Mouse (Mus musculus) adrenal gland, postnatal 4 days (tissue): Measurements from ENCODE around the gene Hspa1b. TPM values are rescaled to one million over a fixed set of nuclear protein-coding genes. Genes with fewer than 3 reads are reported as not detected.
A peak's percentile ranks its signal among the peaks of the same experiment; 100 is the strongest.
"Not testable (repeated sequence)": the region's sequence is repeated elsewhere in the genome, so short reads cannot be mapped to it uniquely, and the experiment has no call there.

Experiments
- DNase-seq, 2 experiments: peaks; one replicate each; pipeline ENCODE4 v3.0.0; 2021 to 2022; ENCODE audit warnings: low spot score in 2 of 2, mixed read lengths in 2 of 2
- long read RNA-seq, 2 experiments: library from polyadenylated mRNA; stranded (forward); transcript quantifications; one replicate each; pipeline ENCODE4 v2.0.0; 2021
- total RNA-seq, 2 experiments: library from RNA; stranded (reverse); gene quantifications; 2 replicates each; pipeline ENCODE4 v1.2.3; 2021

The Hspa1b gene
- total RNA-seq, result 10 to 100 TPM; 26.9 to 33.2 TPM
- long read RNA-seq, experiment 1, transcript Hspa1b-201 (1 exons, 2,803 nt), result major isoform, 49 of 49 reads
- long read RNA-seq, experiment 1, partial matches to known transcripts, result 0 of 49 reads
- long read RNA-seq, experiment 1, other reads (novel, unspliced or antisense), result 0 of 49 reads
- long read RNA-seq, experiment 2, transcript Hspa1b-201 (1 exons, 2,803 nt), result major isoform, 127 of 127 reads
- long read RNA-seq, experiment 2, partial matches to known transcripts, result 0 of 127 reads
- long read RNA-seq, experiment 2, other reads (novel, unspliced or antisense), result 0 of 127 reads

DNA sequence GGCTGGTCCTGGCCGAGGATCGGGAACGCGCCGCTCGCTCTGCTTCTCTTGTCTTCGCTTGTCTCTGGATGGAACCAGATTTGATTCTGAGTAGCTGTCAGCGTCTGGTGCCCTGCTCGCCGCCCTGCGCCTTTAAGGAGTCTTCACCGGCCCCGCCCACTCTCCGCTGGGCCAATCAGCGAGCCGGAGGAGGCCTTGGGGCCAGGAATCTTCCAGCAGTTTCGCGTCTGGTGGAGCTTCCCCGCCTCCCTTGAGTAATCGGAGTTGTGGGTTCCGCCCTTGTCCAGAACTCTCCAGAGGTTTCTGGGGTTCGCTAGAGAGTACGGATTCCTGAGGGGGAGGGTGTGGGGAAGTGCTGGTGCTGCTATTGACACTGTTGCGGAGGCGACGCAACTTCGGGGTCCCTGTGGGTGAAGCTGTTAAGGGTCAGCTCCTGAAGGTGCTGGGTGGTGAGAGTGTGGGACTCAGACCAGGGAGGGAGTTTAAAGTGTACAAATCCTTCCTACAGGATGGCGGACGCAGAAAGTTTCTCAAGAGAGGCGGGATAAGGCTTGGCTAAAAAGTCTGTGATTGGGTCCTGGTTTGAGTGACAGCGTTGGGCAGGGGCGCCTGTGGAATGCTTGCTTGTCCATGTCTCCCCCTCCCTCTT lies at the start of gene Hspa1b:
TSS of gene Hspa1b (minus strand) at position 109 of the 649 bp plus-strand sequence.
- DNase-seq, result peak; percentile 39 to 52

- DNase-seq, result no peak
These were observed 48.5 kb upstream of the Hspa1b start for GRCm38 (mm10) chr17:35007387-35007991.

- not testable (repeated sequence) for DNase-seq
These were observed 46.9 kb upstream of the Hspa1b start for GRCm38 (mm10) chr17:35005902-35006301.

GRCm38 (mm10) chr17:35005158-35005557 lies 46.1 kb upstream of the Hspa1b start:
- no peak for DNase-seq

DNA sequence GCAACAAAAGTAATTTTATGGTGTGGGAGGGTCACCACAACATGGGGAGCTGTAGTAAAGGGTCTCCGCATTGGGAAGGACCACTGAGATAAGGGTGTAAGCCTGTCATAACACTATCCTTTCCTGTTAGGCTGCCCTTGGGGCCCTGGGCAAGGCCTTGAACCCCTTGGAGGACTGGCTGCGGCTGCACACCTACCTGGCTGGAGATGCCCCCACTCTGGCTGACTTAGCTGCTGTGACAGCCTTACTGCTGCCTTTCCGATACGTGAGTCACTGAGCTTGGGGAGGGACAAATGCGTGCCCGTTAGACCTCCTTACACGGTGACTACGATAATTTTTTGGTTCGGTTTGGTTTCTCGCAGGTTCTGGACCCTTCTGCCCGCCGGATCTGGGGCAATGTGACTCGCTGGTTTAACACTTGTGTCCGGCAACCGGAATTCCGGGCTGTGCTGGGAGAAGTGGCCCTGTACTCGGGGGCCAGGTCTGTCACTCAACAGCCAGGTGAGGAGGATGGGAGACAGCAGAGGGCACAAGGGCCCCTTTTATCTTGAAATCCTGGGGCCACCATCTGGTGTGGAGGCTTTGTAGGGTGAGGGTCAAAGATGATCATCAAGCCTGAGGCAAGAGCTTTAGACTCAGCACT lies 45.2 kb upstream of the Hspa1b start:
- no peak for DNase-seq

DNA sequence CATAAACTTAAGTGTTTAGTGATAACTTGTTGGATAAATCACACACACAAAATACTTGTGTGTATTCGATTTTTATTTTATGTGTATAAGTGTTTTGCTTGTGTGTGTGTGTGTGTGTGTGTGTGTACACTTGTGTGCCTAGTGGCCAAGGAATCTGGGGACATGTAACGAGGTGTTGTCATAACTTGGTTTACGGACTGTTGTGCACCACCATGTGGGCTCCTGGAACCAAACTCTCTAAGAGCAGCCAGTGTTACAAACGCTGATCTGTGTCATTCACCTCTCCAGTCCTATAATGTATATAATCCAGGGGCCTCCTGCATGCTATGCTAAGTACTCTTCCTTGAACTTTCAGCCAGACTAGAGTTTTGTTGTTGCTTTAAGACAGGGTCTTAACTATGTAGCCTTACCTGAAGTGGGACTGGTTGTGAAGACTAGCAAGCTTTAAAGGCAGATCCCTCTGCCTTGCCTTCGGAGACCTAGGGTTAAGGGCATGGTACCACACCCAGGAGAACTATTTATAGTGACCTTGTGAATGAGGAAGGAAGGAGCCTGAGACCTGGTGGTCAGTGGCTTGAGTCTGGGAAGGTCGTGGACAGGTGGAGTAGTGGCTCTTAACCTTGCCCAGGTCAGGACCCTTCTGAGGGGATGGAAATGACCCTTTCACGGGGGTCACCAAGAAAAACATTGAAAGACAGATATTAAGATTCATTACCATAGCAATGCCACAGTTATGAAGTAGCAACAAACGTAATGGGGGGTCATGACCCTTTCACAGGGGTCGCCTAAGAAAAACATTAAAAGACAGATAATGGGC lies 44.2 kb upstream of the Hspa1b start:
- DNase-seq, result no peak

- DNase-seq, result no peak
These were observed 43.3 kb upstream of the Hspa1b start for GRCm38 (mm10) chr17:35002153-35002865.

- DNase-seq, result peak in 1 of 2 experiments; percentile 36
These were observed 42.6 kb upstream of the Hspa1b start for GRCm38 (mm10) chr17:35001452-35002152.

GRCm38 (mm10) chr17:35000717-35001451 lies 41.8 kb upstream of the Hspa1b start, which contains the start of gene Vars:
Gene Vars (plus strand): TSS chr17:35000987.
- DNase-seq, result peak; percentile 79 to 84

DNA sequence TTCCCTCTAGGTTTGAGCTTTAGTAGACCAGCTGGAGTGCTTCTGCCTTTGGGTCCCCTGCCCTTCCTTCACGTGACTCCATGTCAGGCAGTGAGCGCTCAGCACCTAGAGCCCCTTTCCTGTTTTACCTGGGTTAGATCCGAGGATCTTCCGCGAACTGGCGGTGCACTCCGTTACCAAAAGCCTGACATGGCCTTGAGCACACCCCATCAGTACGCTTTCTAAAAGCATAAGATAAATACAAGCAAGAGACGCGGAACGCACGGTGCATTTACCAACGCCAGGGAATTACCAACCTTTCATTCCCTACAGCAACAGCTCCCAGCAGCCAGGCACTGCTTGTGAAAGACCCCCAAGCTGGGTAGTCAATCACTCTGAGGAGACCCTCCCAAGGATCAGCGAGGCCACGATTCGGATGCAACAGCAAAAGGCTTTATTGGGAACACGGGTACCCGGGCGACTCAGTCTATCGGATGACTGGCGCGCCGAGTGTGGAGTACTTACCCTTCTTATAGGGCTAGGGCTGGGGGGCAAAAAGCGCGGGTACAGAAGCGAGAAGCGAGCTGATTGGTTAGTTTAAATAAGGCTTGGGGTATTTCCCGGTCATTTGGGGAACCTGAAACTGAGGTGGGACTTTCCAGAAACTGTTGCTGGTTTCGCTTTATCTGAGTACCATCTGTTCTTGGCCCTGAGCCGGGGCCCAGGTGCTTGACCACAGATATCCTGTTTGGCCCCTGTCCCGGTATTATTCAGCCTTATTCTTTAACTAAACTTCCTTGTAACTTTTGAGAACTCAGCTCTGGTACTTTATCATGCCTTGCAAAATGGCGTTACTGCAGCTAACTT lies 41.1 kb upstream of the Hspa1b start:
- not testable (repeated sequence) for DNase-seq

DNA sequence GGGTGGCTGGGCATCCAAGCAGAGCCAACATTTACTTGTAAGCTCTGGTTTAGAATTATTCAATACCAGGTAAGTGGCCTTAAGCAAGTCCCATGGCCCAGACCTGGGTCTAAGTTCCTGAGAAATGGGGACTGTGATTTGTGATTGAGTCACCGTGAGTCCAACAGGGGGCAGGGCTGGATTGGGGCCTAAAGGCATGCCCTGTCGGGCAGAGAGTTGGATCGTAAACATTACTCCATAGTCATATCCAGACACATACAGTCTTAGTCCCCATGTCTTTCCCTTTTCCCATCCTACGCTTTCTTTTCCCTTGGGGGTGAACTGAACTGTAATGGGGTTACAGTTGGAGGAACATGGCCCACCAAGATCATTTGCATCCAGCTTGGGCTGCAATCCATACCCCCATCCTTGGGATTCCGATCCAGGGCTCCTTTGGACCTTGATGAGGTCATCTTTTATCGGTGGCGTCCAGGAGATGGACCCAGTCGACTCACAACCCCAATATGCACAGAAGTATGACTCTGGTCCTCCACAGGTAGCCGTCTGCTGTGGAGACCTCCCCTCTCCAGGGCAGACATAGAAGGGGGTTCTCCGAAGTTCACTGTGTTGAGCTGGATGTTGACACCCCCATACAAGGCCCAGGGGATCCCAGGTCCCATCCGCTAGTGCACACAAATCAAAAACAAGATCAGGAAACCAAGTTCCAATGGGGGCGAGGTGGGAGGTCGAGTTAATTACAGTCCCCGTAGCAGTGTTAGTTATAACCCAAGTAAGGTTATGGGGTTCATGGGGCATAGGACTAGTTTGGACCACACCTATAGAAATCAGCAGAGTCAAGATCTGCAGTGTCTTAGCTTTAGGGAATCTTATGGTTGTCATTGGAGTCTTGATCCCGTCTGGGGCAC lies 39.7 kb upstream of the Hspa1b start:
- DNase-seq, result no peak

- DNase-seq, result no peak
These were observed 38.1 kb upstream of the Hspa1b start for GRCm38 (mm10) chr17:34997142-34997483.

GRCm38 (mm10) chr17:34996411-34997141 lies 37.5 kb upstream of the Hspa1b start:
- no peak for DNase-seq

DNA sequence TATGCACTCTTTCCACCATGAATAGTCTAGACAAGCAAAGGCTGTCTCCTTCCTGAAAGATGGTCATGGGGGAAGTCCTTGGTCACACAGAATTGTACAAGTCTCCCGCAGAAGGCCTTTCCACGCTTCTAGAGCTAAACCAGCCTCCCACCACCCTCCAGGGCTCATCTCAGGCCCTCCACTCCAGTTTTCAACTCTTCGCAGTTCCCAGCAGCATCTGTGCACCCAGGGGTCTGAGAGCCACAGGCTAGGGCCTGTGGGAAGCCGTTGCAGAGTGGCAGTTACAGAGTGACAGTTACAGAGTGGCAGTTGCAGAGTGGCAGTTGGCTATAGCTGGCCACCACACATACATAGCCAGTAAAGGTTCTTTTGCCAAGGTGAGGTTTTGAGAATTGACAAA lies 36.9 kb upstream of the Hspa1b start:
- DNase-seq, result not testable (repeated sequence)

DNA sequence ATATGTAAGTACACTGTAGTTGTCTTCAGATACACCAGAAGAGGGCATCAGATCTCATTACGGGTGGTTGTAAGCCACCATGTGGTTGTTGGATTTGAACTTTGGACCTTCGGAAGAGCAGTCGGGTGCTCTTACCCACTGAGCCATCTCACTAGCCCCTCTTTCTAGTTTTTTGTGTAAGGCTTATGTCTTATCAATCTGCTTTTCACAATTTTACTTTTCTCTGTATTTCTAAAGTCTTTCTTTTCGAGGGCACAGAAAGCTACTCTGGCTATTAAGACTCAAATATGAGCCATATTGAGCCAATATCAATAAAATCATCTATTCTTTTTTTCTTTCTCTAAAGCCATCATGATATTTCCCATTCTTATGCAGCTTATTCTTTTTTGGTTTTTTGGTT lies 36.2 kb upstream of the Hspa1b start:
- DNase-seq, result not testable (repeated sequence)

- DNase-seq, result no peak
These were observed 35.7 kb upstream of the Hspa1b start for GRCm38 (mm10) chr17:34994751-34995150.
